Mouse (Mus musculus) inflammation-experienced regulatory T-cells, adult 6 months (primary cell): ENCODE measurements around the gene Scfd1. TPM values are rescaled to one million over a fixed set of nuclear protein-coding genes. Genes with fewer than 3 reads are reported as not detected.

Source experiments
- polyA plus RNA-seq, 3 experiments: library from polyadenylated mRNA; unstranded; fragments of 100-300 nt; shearing (Covaris generic); gene quantifications; one replicate each; pipeline ENCODE4 v1.2.1; 2017

Gene Scfd1
- polyA plus RNA-seq, 3 experiments from 2014 or later: 81.1 to 97.2 (median 81.2) TPM

Other genes starting within 250 kb of the Scfd1 start
- gene G2e3, start 29.4 kb upstream of the Scfd1 start, polyA plus RNA-seq: 10 to 100 TPM; 11.4 to 26.3 (median 15.4) TPM
- gene Coch, start 215.8 kb downstream of the Scfd1 start, polyA plus RNA-seq: 1 to 10 TPM in 2 of 3 experiments, under 1 TPM in 1; 0.91 to 4.0 (median 1.1) TPM